Mouse (Mus musculus) forelimb bud, embryonic 11.5 days (tissue): ENCODE measurements at regions not wholly inside any gene's neighbourhood (a gene's known extent, or its start where the extent isn't known, plus 50 kb on each side); places are given as distances from the start of the nearest gene placed in this dataset.

ENCODE experiments used
- DNase-seq: peaks from one replicate; pipeline ENCODE4 v3.0.0-alpha.2; 2012; ENCODE audit warnings: low read depth, low spot score

- DNase-seq = no peak
Observed at GRCm38 (mm10) chr9:33209083-33209482, 573.1 kb downstream of the Ets1 start.

- DNase-seq = no peak
Observed at GRCm38 (mm10) chr9:33214523-33214922, 578.5 kb downstream of the Ets1 start.

- DNase-seq = no peak
Observed at GRCm38 (mm10) chr9:33220981-33221380, 585.0 kb downstream of the Ets1 start.

GRCm38 (mm10) chr9:33222066-33222805 is 586.2 kb downstream of the Ets1 start:
- peak; percentile 31 for DNase-seq

GRCm38 (mm10) chr9:33233699-33234131 is 597.7 kb downstream of the Ets1 start:
- DNase-seq = no peak

- no peak for DNase-seq
Observed at GRCm38 (mm10) chr9:33238190-33238589, 602.2 kb downstream of the Ets1 start.

GRCm38 (mm10) chr9:33238846-33239245 is 602.8 kb downstream of the Ets1 start:
- no peak for DNase-seq

- DNase-seq = no peak
Observed at GRCm38 (mm10) chr9:33240506-33240905, 604.5 kb downstream of the Ets1 start.

- DNase-seq = no peak
Observed at GRCm38 (mm10) chr9:33240914-33241635, 605.1 kb downstream of the Ets1 start.

- DNase-seq = peak; percentile 69
Observed at GRCm38 (mm10) chr9:33246932-33247331, 610.9 kb downstream of the Ets1 start.

- DNase-seq = no peak
Observed at GRCm38 (mm10) chr9:33258241-33258640, 622.2 kb downstream of the Ets1 start.

GRCm38 (mm10) chr9:33260171-33260570 is 624.1 kb downstream of the Ets1 start:
- peak; percentile 70 for DNase-seq

GRCm38 (mm10) chr9:33289381-33289780 is 653.4 kb downstream of the Ets1 start:
- no peak for DNase-seq

- DNase-seq = no peak
Observed at GRCm38 (mm10) chr9:33292116-33292515, 656.1 kb downstream of the Ets1 start.

GRCm38 (mm10) chr9:33295925-33296324 is 659.9 kb downstream of the Ets1 start:
- no peak for DNase-seq

GRCm38 (mm10) chr9:33319525-33320025 is 683.6 kb downstream of the Ets1 start:
- DNase-seq = no peak

- DNase-seq = no peak
Observed at GRCm38 (mm10) chr9:33327722-33328121, 691.7 kb downstream of the Ets1 start.

GRCm38 (mm10) chr9:33350258-33350657 is 714.2 kb downstream of the Ets1 start:
- no peak for DNase-seq

GRCm38 (mm10) chr9:33356621-33357020 is 720.6 kb downstream of the Ets1 start:
- no peak for DNase-seq

- no peak for DNase-seq
Observed at GRCm38 (mm10) chr9:33360966-33361365, 724.9 kb downstream of the Ets1 start.

GRCm38 (mm10) chr9:33389170-33389569 is 753.1 kb downstream of the Ets1 start:
- no peak for DNase-seq

GRCm38 (mm10) chr9:33404691-33405090 is 768.7 kb downstream of the Ets1 start:
- no peak for DNase-seq

- no peak for DNase-seq
Observed at GRCm38 (mm10) chr9:33407517-33407916, 771.5 kb downstream of the Ets1 start.
